Mouse (Mus musculus) spleen, adult 2 months (tissue): ENCODE measurements at regions not wholly inside any gene's neighbourhood (a gene's known extent, or its start where the extent isn't known, plus 50 kb on each side); places are given as distances from the start of the nearest gene placed in this dataset.

Experiments used
- CTCF ChIP-seq: fragments of 200-500 bp; IDR thresholded peaks from 2 replicates; pipeline ENCODE4 v1.5.1; 2011; ENCODE audit warnings: mild to moderate bottlenecking, inconsistent platforms; ENCODE audit not compliant: insufficient read depth, insufficient read length, insufficient replicate concordance; ENCODE audit errors: extremely low read depth
- POLR2A ChIP-seq: fragments of 200-500 bp; IDR thresholded peaks from 2 replicates; pipeline ENCODE4 v1.6.1; 2011; ENCODE audit warnings: low read depth, low read length, inconsistent platforms

DNA sequence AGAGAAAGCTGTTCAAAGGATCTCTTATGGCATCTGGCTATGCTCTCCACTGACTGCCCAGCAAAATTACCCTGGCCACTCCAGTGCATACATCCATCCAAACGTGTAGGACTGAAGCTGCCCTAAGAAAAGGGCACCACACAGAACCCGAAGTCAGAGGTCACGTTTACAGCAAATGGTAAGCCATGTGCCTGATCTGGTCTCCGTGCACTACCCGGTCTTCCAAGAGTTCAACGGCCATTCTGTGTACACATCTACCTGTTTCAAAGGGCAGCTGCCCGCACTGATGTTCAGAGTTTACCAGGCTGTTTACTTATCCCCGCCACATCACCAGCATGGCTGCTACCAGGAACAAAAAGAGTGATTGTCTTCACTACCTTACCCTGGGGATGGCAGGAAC is 84.4 kb upstream of the Alk start:
- TF ChIP-seq CTCF (no peak), POLR2A (no peak)
